Mouse (Mus musculus): ENCODE measurements around the gene Uvrag. TPM values are rescaled to one million over a fixed set of nuclear protein-coding genes. Genes with fewer than 3 reads are reported as not detected.
A peak's percentile ranks its signal among the peaks of the same experiment; 100 is the strongest.
"Not testable (repeated sequence)": the region's sequence is repeated elsewhere in the genome, so short reads cannot be mapped to it uniquely, and the experiment has no call there.

The Uvrag gene
- polyA plus RNA-seq, 1 experiment = 40.2 TPM

GRCm38 (mm10) chr7:99075101-99075500 is 65.8 kb downstream of the Uvrag start:
- TF ChIP-seq CTCF (IDR thresholded peaks at IDR 0.05; ENCODE audit: borderline replicate concordance, insufficient read depth, low read length) (no peak), POLR2A (IDR thresholded peaks at IDR 0.05; ENCODE audit: low read depth, low read length) (no peak)
- Histone ChIP-seq H3K4me1 (ENCODE audit: control insufficient read depth, insufficient read depth, low read length) (0 out of 2 replicates have a peak, but pooled peaks cover 2% of the 10 kb centered on the region), H3K27ac (ENCODE audit: insufficient read depth, low read length) (no peak overlapping the region), H3K4me3 (ENCODE audit: insufficient read depth, low read length) (no peak overlapping the region)

- Histone ChIP-seq H3K4me3 (ENCODE audit: insufficient read depth, low read length) (no peak overlapping the region), H3K27ac (ENCODE audit: insufficient read depth, low read length) (no peak overlapping the region), H3K4me1 (ENCODE audit: control insufficient read depth, insufficient read depth, low read length) (0 out of 2 replicates have a peak, but pooled peaks cover 2% of the 10 kb centered on the region)
- peak; percentile 42; the same call in 1 of the 2 replicates for TF ChIP-seq CTCF (IDR thresholded peaks at IDR 0.05; ENCODE audit: borderline replicate concordance, insufficient read depth, low read length)
- no peak for TF ChIP-seq POLR2A (IDR thresholded peaks at IDR 0.05; ENCODE audit: low read depth, low read length)
Observed at GRCm38 (mm10) chr7:99073734-99074372, 67.1 kb downstream of the Uvrag start.

- Histone ChIP-seq H3K4me1 (ENCODE audit: control insufficient read depth, insufficient read depth, low read length) (peaks cover 12% of the 10 kb centered on the region), H3K4me3 (ENCODE audit: insufficient read depth, low read length) (no peak overlapping the region), H3K27ac (ENCODE audit: insufficient read depth, low read length) (no peak overlapping the region)
- no peak for TF ChIP-seq CTCF (IDR thresholded peaks at IDR 0.05; ENCODE audit: borderline replicate concordance, insufficient read depth, low read length)
Observed at GRCm38 (mm10) chr7:99067710-99068109, 73.2 kb downstream of the Uvrag start.

- no peak overlapping the region for H3K4me3 ChIP-seq (ENCODE audit: insufficient read depth, low read length)
- peaks cover 20% of the 10 kb centered on the region for H3K4me1 ChIP-seq (ENCODE audit: control insufficient read depth, insufficient read depth, low read length)
- no peak for TF ChIP-seq POLR2A (IDR thresholded peaks at IDR 0.05; ENCODE audit: low read depth, low read length)
- TF ChIP-seq CTCF (IDR thresholded peaks at IDR 0.05; ENCODE audit: borderline replicate concordance, insufficient read depth, low read length) = no peak
- peak overlapping the region; percentile 0 for H3K27ac ChIP-seq (ENCODE audit: insufficient read depth, low read length)
Observed at GRCm38 (mm10) chr7:99065920-99066319, 75.0 kb downstream of the Uvrag start.

- Histone ChIP-seq H3K4me3 (ENCODE audit: insufficient read depth, low read length) (no peak overlapping the region), H3K27ac (ENCODE audit: insufficient read depth, low read length) (0 out of 2 replicates have a peak overlapping the region, but pooled peaks have one; percentile 0), H3K4me1 (ENCODE audit: control insufficient read depth, insufficient read depth, low read length) (peaks cover 20% of the 10 kb centered on the region)
- no peak for TF ChIP-seq CTCF (IDR thresholded peaks at IDR 0.05; ENCODE audit: borderline replicate concordance, insufficient read depth, low read length)
Observed at GRCm38 (mm10) chr7:99065391-99065831, 75.5 kb downstream of the Uvrag start.

- no peak for TF ChIP-seq POLR2A (IDR thresholded peaks at IDR 0.05; ENCODE audit: low read depth, low read length)
- TF ChIP-seq CTCF (IDR thresholded peaks at IDR 0.05; ENCODE audit: borderline replicate concordance, insufficient read depth, low read length) = no peak
- no peak overlapping the region for H3K27ac ChIP-seq (ENCODE audit: insufficient read depth, low read length)
- H3K4me1 ChIP-seq (ENCODE audit: control insufficient read depth, insufficient read depth, low read length) = peaks cover 20% of the 10 kb centered on the region
- H3K4me3 ChIP-seq (ENCODE audit: insufficient read depth, low read length) = no peak overlapping the region
Observed at GRCm38 (mm10) chr7:99064795-99065194, 76.1 kb downstream of the Uvrag start.

- H3K4me1 ChIP-seq (ENCODE audit: control insufficient read depth, insufficient read depth, low read length) = peaks cover 20% of the 10 kb centered on the region
Observed at GRCm38 (mm10) chr7:99062263-99062662, 78.7 kb downstream of the Uvrag start.

GRCm38 (mm10) chr7:99061056-99061680 is 79.8 kb downstream of the Uvrag start:
- no peak for TF ChIP-seq CTCF (IDR thresholded peaks at IDR 0.05; ENCODE audit: borderline replicate concordance, insufficient read depth, low read length)
- TF ChIP-seq POLR2A (IDR thresholded peaks at IDR 0.05; ENCODE audit: low read depth, low read length) = no peak
- Histone ChIP-seq H3K4me1 (ENCODE audit: control insufficient read depth, insufficient read depth, low read length) (peaks cover 17% of the 10 kb centered on the region), H3K27ac (ENCODE audit: insufficient read depth, low read length) (no peak overlapping the region), H3K4me3 (ENCODE audit: insufficient read depth, low read length) (no peak overlapping the region)

More at GRCm38 (mm10) chr7:99062263-99062662, 78.7 kb downstream of the Uvrag start:
- H3K27ac ChIP-seq (ENCODE audit: insufficient read depth, low read length); H3K4me3 ChIP-seq (ENCODE audit: insufficient read depth, low read length): not testable (repeated sequence)

- no peak for TF ChIP-seq CTCF (IDR thresholded peaks at IDR 0.05; ENCODE audit: borderline replicate concordance, insufficient read depth, low read length)
- TF ChIP-seq POLR2A (IDR thresholded peaks at IDR 0.05; ENCODE audit: low read depth, low read length) = no peak
- Histone ChIP-seq H3K4me1 (ENCODE audit: control insufficient read depth, insufficient read depth, low read length) (peaks cover 11% of the 10 kb centered on the region), H3K4me3 (ENCODE audit: insufficient read depth, low read length) (no peak overlapping the region), H3K27ac (ENCODE audit: insufficient read depth, low read length) (no peak overlapping the region)
Observed at GRCm38 (mm10) chr7:99060476-99060875, 80.5 kb downstream of the Uvrag start.

- TF ChIP-seq POLR2A (IDR thresholded peaks at IDR 0.05; ENCODE audit: low read depth, low read length) (no peak), CTCF (IDR thresholded peaks at IDR 0.05; ENCODE audit: borderline replicate concordance, insufficient read depth, low read length) (no peak)
- Histone ChIP-seq H3K4me3 (ENCODE audit: insufficient read depth, low read length) (no peak overlapping the region), H3K27ac (ENCODE audit: insufficient read depth, low read length) (no peak overlapping the region), H3K4me1 (ENCODE audit: control insufficient read depth, insufficient read depth, low read length) (peaks cover 8% of the 10 kb centered on the region)
Observed at GRCm38 (mm10) chr7:99059934-99060333, 81.0 kb downstream of the Uvrag start.
